In genomic region chr11:69880853-69881603, GRCm38 (mm10) we compare ENCODE assay signal across 8 mouse cellular contexts. TPM values are rescaled to one million over a fixed set of nuclear protein-coding genes. Genes with fewer than 3 reads are reported as not detected.
DNase-seq lines count a peak whose midpoint lies in the region; ATAC-seq and TF ChIP-seq lines count a peak whose summit lies in the region.

Gene Kctd11 (minus strand): TSS chr11:69881406.

- H3K9me3 ChIP-seq in CH12.LX (replicated peaks; ENCODE audit: low read length): peaks cover 10% of the 10 kb centered on the region
- no peaks in the 10 kb centered on the region for H3K9me3 ChIP-seq in forebrain, embryonic 11.5 days (ENCODE audit: control insufficient read depth, low read length)
- no peaks in the 10 kb centered on the region for H3K9me3 ChIP-seq in heart, embryonic 15.5 days (replicated peaks)
- H3K9me3 ChIP-seq in liver, postnatal 0 days (ENCODE audit: low read length): no peaks in the 10 kb centered on the region
- H3K9me3 ChIP-seq in neural tube, embryonic 12.5 days: no peaks in the 10 kb centered on the region
- H3K9me3 ChIP-seq in stomach, postnatal 0 days (ENCODE audit: control insufficient read depth, low read length): no peaks in the 10 kb centered on the region

- dilution Hi-C loops in CH12.LX (cut with MboI; ENCODE audit: extremely low pct_ligation_motif_present, extremely low pct_unique_long_range_greater_than_20kb, low sequenced_read_pairs): no loop called here

- peak within 1 kb of the TSS; percentile 41 for H3K4me2 ChIP-seq in CH12.LX (ENCODE audit: insufficient read depth, low read depth, poor library complexity, severe bottlenecking)
- peak within 1 kb of the TSS; percentile 67 for H3K4me2 ChIP-seq in forebrain, embryonic 11.5 days (ENCODE audit: low read depth, low read length, severe bottlenecking)
- H3K4me2 ChIP-seq in heart, embryonic 15.5 days: peak within 1 kb of the TSS; percentile 80
- H3K4me2 ChIP-seq in liver, postnatal 0 days (ENCODE audit: low read depth, low read length): peak within 1 kb of the TSS; percentile 89
- H3K4me2 ChIP-seq in neural tube, embryonic 12.5 days (replicated peaks): peak within 1 kb of the TSS; percentile 84
- peak within 1 kb of the TSS; percentile 77 for H3K4me2 ChIP-seq in stomach, postnatal 0 days (replicated peaks; ENCODE audit: low read depth)

- peak; percentile 95 for DNase-seq in CH12.LX (ENCODE audit: extremely low read depth)
- DNase-seq in forebrain, embryonic 11.5 days (ENCODE audit: low spot score): peak; percentile 88
- peak; percentile 95 for DNase-seq in kidney, postnatal 14 days
- DNase-seq in liver, postnatal 0 days: peak; percentile 86
- peak; percentile 91 for DNase-seq in stomach, postnatal 0 days (ENCODE audit: low spot score)

- peak within 1 kb of the TSS; percentile 56 for H3K9ac ChIP-seq in CH12.LX (ENCODE audit: insufficient read depth, low read depth)
- H3K9ac ChIP-seq in forebrain, embryonic 11.5 days (ENCODE audit: low read length): peak within 1 kb of the TSS; percentile 48
- H3K9ac ChIP-seq in heart, embryonic 15.5 days: peak within 1 kb of the TSS; percentile 74
- H3K9ac ChIP-seq in liver, postnatal 0 days (replicated peaks): peak within 1 kb of the TSS; percentile 69
- peak within 1 kb of the TSS; percentile 54 for H3K9ac ChIP-seq in neural tube, embryonic 12.5 days
- peak within 1 kb of the TSS; percentile 65 for H3K9ac ChIP-seq in stomach, postnatal 0 days (ENCODE audit: low read length)

- WGBS in forebrain, embryonic 11.5 days: under 1% methylated on average over 46 of the region's 46 CpGs
- under 1% methylated on average over 46 of the region's 46 CpGs for WGBS in heart, embryonic 15.5 days
- 2% methylated on average over 45 of the region's 46 CpGs for WGBS in liver, postnatal 0 days (ENCODE audit: insufficient replicate concordance)
- WGBS in neural tube, embryonic 12.5 days: under 1% methylated on average over 46 of the region's 46 CpGs
- 0% methylated on average over 46 of the region's 46 CpGs for WGBS in stomach, postnatal 0 days

- TF ChIP-seq POLR2A in CH12.LX (IDR thresholded peaks at IDR 0.05; ENCODE audit: low read depth, low read length): peak; percentile 86

- peak within 1 kb of the TSS; percentile 50 to 74 (median 57) for H3K4me3 ChIP-seq in CH12.LX (replicated peaks in 1 of 3; ENCODE audit: low read depth in 2 of 3, low read length in 2 of 3, poor library complexity in 1 of 3)
- H3K4me3 ChIP-seq in forebrain, embryonic 11.5 days (ENCODE audit: low read depth, low read length): peak within 1 kb of the TSS; percentile 39
- H3K4me3 ChIP-seq in heart, embryonic 15.5 days: peak within 1 kb of the TSS; percentile 64
- peak within 1 kb of the TSS; percentile 56 for H3K4me3 ChIP-seq in liver, postnatal 0 days (ENCODE audit: low read depth, low read length)
- peak within 1 kb of the TSS; percentile 46 for H3K4me3 ChIP-seq in neural tube, embryonic 12.5 days
- peak within 1 kb of the TSS; percentile 57 for H3K4me3 ChIP-seq in stomach, postnatal 0 days (ENCODE audit: low read depth, low read length)

- peak in 1 of 2 experiments; percentile 89; a peak in 2 of 4 replicates for TF ChIP-seq CTCF in CH12.LX (conservative IDR thresholded peaks at IDR 0.05 in 1 of 2, IDR thresholded peaks at IDR 0.05 in 1 of 2; ENCODE audit: low read depth in 2 of 2, low read length in 2 of 2)
- TF ChIP-seq CTCF in liver, postnatal 0 days (IDR thresholded peaks at IDR 0.05; ENCODE audit: low read depth): peak; percentile 65
- TF ChIP-seq CTCF in stomach, postnatal 0 days (IDR thresholded peaks at IDR 0.05; ENCODE audit: low read depth): peak; percentile 65

- no peaks in the 10 kb centered on the region for H3K79me2 ChIP-seq in CH12.LX (replicated peaks; ENCODE audit: control insufficient read depth, extremely low read depth, insufficient read depth, poor library complexity, severe bottlenecking)

- H3K27me3 ChIP-seq in CH12.LX (replicated peaks): no peaks in the 10 kb centered on the region
- H3K27me3 ChIP-seq in forebrain, embryonic 11.5 days (ENCODE audit: control insufficient read depth, insufficient read depth, low read length): peaks cover 5% of the 10 kb centered on the region; the same call in 1 of the 2 replicates
- no peaks in the 10 kb centered on the region; the same call in 1 of the 2 replicates for H3K27me3 ChIP-seq in heart, embryonic 15.5 days
- no peaks in the 10 kb centered on the region for H3K27me3 ChIP-seq in liver, postnatal 0 days (ENCODE audit: insufficient read depth, low read length)
- peaks cover 13% of the 10 kb centered on the region; the same call in 1 of the 2 replicates for H3K27me3 ChIP-seq in neural tube, embryonic 12.5 days (replicated peaks)
- H3K27me3 ChIP-seq in stomach, postnatal 0 days (ENCODE audit: control insufficient read depth, insufficient read depth, low read length): no peaks in the 10 kb centered on the region

- peaks cover 18 to 60% of the 10 kb centered on the region in 2 experiments for H3K36me3 ChIP-seq in CH12.LX (replicated peaks in 1 of 2; ENCODE audit: control insufficient read depth in 1 of 2, insufficient read depth in 1 of 2, low read length in 1 of 2)
- H3K36me3 ChIP-seq in forebrain, embryonic 11.5 days (ENCODE audit: control insufficient read depth, insufficient read depth, low read length): no peaks in the 10 kb centered on the region
- H3K36me3 ChIP-seq in heart, embryonic 15.5 days: no peaks in the 10 kb centered on the region
- 0 out of 2 replicates have a peak, but pooled peaks cover 5% of the 10 kb centered on the region for H3K36me3 ChIP-seq in liver, postnatal 0 days (replicated peaks; ENCODE audit: insufficient read depth, low read length)
- H3K36me3 ChIP-seq in neural tube, embryonic 12.5 days: no peaks in the 10 kb centered on the region
- H3K36me3 ChIP-seq in stomach, postnatal 0 days (ENCODE audit: control insufficient read depth, insufficient read depth, low read length): no peaks in the 10 kb centered on the region

- TF ChIP-seq EP300 in CH12.LX (IDR thresholded peaks at IDR 0.05; ENCODE audit: low read length): peak; percentile 32; the same call in 1 of the 2 replicates
- peak; percentile 21; the same call in 1 of the 2 replicates for TF ChIP-seq EP300 in liver, postnatal 0 days (IDR thresholded peaks at IDR 0.05; ENCODE audit: low read depth)
- TF ChIP-seq EP300 in stomach, postnatal 0 days (optimal IDR thresholded peaks at IDR 0.05): peak; percentile 94

- peak; percentile 65; the same call in 1 of the 2 replicates for ATAC-seq in cerebellum, adult (ENCODE audit: insufficient number of reproducible peaks, low FRiP score, low TSS enrichment)
- ATAC-seq in forebrain, embryonic 11.5 days (replicated peaks; ENCODE audit: low FRiP score): peak; percentile 85
- peak; percentile 90 for ATAC-seq in heart, embryonic 15.5 days (replicated peaks; ENCODE audit: insufficient number of reproducible peaks, insufficient read depth, low FRiP score, low read depth)
- ATAC-seq in liver, postnatal 0 days: peak; percentile 78
- ATAC-seq in neural tube, embryonic 12.5 days (ENCODE audit: low FRiP score, low read depth): peak; percentile 77
- peak; percentile 85 for ATAC-seq in stomach, postnatal 0 days (ENCODE audit: low FRiP score, low TSS enrichment)

- in situ Hi-C loops in CH12.LX (cut with MboI; ENCODE audit: low pct_ligation_motif_present, low pct_unique_long_range_greater_than_20kb, low sequenced_read_pairs): loop anchor here (5.0 kb wide), 1 partner anchor 36 kb away; no protein-coding TSS in a partner anchor

- peaks cover 21 to 56% of the 10 kb centered on the region in 2 experiments for H3K4me1 ChIP-seq in CH12.LX (ENCODE audit: control insufficient read depth in 1 of 2, insufficient read depth in 2 of 2)
- peaks cover 6% of the 10 kb centered on the region; the same call in 1 of the 2 replicates for H3K4me1 ChIP-seq in forebrain, embryonic 11.5 days (replicated peaks; ENCODE audit: control insufficient read depth, insufficient read depth, low read length)
- peaks cover 47% of the 10 kb centered on the region for H3K4me1 ChIP-seq in heart, embryonic 15.5 days (replicated peaks)
- peaks cover 46% of the 10 kb centered on the region for H3K4me1 ChIP-seq in liver, postnatal 0 days (ENCODE audit: insufficient read depth)
- H3K4me1 ChIP-seq in neural tube, embryonic 12.5 days: peaks cover 36% of the 10 kb centered on the region
- peaks cover 11% of the 10 kb centered on the region for H3K4me1 ChIP-seq in stomach, postnatal 0 days (replicated peaks; ENCODE audit: control insufficient read depth, insufficient read depth)

- peak; percentile 68 for TF ChIP-seq RAD21 in CH12.LX (IDR thresholded peaks at IDR 0.05; ENCODE audit: low read depth, low read length)

- peak within 1 kb of the TSS; percentile 63 for H3K27ac ChIP-seq in CH12.LX (ENCODE audit: insufficient read depth, low read depth)
- H3K27ac ChIP-seq in forebrain, embryonic 11.5 days (ENCODE audit: low read depth, low read length): peak within 1 kb of the TSS; percentile 32
- peak within 1 kb of the TSS; percentile 92 for H3K27ac ChIP-seq in heart, embryonic 15.5 days
- peak within 1 kb of the TSS; percentile 86 for H3K27ac ChIP-seq in liver, postnatal 0 days (ENCODE audit: low read depth)
- H3K27ac ChIP-seq in neural tube, embryonic 12.5 days: peak within 1 kb of the TSS; percentile 26; the same call in 1 of the 2 replicates
- H3K27ac ChIP-seq in stomach, postnatal 0 days (replicated peaks): peak within 1 kb of the TSS; percentile 93

TF ChIP-seq in CH12.LX, 34 proteins besides CTCF, POLR2A, EP300 and RAD21 (continues in another document):
- TF ChIP-seq MEF2A (IDR thresholded peaks at IDR 0.05; ENCODE audit: borderline replicate concordance, low read depth, low read length) (peak; percentile 65; the same call in 1 of the 2 replicates), PAX5 (IDR thresholded peaks at IDR 0.05; ENCODE audit: low read length) (no peak), CHD2 (IDR thresholded peaks at IDR 0.05; ENCODE audit: low read length) (no peak), UBTF (IDR thresholded peaks at IDR 0.05; ENCODE audit: low read depth, low read length) (peak; percentile 22), NELFE (IDR thresholded peaks at IDR 0.05; ENCODE audit: low read depth, low read length) (peak; percentile 74), MAZ (IDR thresholded peaks at IDR 0.05; ENCODE audit: low read depth, low read length) (peak; percentile 89), MAFK (IDR thresholded peaks at IDR 0.05; ENCODE audit: insufficient replicate concordance, low read length) (no peak), SMC3 (IDR thresholded peaks at IDR 0.05; ENCODE audit: low read depth, low read length) (peak; percentile 88), BHLHE40 (IDR thresholded peaks at IDR 0.05; ENCODE audit: low read depth, low read length) (peak; percentile 50)

RNA-seq across cellular contexts. Expression of gene Kctd11, which starts in this region (rescaled TPM):
- total RNA-seq in CH12.LX (2012; rRNA removed) (3.3 and 3.9 TPM in 2 replicates), CH12.LX (2014; rRNA removed) (1.3 and 1.8 TPM in 2 replicates)
- polyA plus RNA-seq in CH12.LX (2012; ENCODE audit: insufficient read length, low read depth): 1.5 and 2.1 TPM in 2 replicates
- polyA plus RNA-seq in forebrain, embryonic 11.5 days (2014; fragmentation: Nextera tagmentation; extraction: Ambion mirVana): 2.9 and 3.0 TPM in 2 replicates
- polyA plus RNA-seq in heart, embryonic 15.5 days (2015; fragmentation: Nextera tagmentation; extraction: Ambion mirVana): 3.3 and 5.7 TPM in 2 replicates
- polyA plus RNA-seq in liver, postnatal 0 days (2015; fragmentation: Nextera tagmentation; extraction: Ambion mirVana): 0.92 and 0.95 TPM in 2 replicates
- polyA plus RNA-seq in neural tube, embryonic 12.5 days (2016; fragmentation: Nextera tagmentation; extraction: Ambion mirVana): 3.1 TPM in 2 replicates
- 15.9 and 18.1 TPM in 2 replicates for polyA plus RNA-seq in stomach, postnatal 0 days (2015; fragmentation: Nextera tagmentation; extraction: Ambion mirVana)

Comparison
In these comparisons a context has a peak if more than half of its experiments do, and no peak if none do; other contexts are left out.
1. Peak in every context shown above with its lines: DNase-seq, ATAC-seq, H3K4me3 ChIP-seq and H3K27ac ChIP-seq.
2. Peak in DNase-seq, ATAC-seq, H3K4me3 ChIP-seq, H3K27ac ChIP-seq, H3K9ac ChIP-seq and H3K4me2 ChIP-seq in liver, postnatal 0 days; RNA of the gene not detected or under 1 TPM.
3. H3K27ac ChIP-seq: peak in every context shown above with its lines; median percentile 93 in stomach, postnatal 0 days; 92 in heart, embryonic 15.5 days; 86 in liver, postnatal 0 days; 63 in CH12.LX; 32 in forebrain, embryonic 11.5 days; 26 in neural tube, embryonic 12.5 days.